Mouse (Mus musculus) gastrocnemius, postnatal 14 days (tissue): ENCODE measurements at regions not wholly inside any gene's neighbourhood (a gene's known extent, or its start where the extent isn't known, plus 50 kb on each side); places are given as distances from the start of the nearest gene placed in this dataset.

ENCODE experiments used
- DNase-seq: peaks from one replicate; pipeline ENCODE4 v3.0.0; 2021; ENCODE audit warnings: mixed read lengths
- intact Hi-C: fragments of 180-260 bp; cut with DNase I; formaldehyde crosslinking; loops from one replicate; pipeline ENCODE4 v1.15.1; 2025; ENCODE audit warnings: low total_unique reads

DNA sequence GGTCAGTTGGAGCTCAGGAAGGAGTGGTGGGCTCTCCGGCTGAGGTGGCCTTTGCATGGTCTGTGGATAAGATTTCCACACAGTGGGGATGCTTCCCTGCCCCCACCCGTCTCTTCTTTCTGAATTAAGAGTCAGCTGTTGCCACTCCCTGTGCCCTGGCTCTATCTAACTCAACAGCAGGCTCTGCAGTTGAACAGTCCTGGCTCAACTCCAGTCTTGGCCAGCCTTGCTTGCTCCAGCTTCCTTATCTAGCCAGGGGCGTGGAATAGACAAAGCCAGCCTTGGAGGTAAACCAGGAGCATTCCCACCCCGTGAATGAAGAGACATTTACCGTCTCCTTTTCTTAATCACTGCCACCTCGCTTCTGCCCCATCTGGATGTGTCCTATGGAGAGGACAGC lies 89.7 kb downstream of the Mn1 start:
- DNase-seq, result peak; percentile 69
- intact Hi-C loops, result no loop called here

GRCm38 (mm10) chr5:111507332-111507731 lies 90.2 kb downstream of the Mn1 start:
- DNase-seq, result no peak
- intact Hi-C loops, result no loop called here

- DNase-seq, result peak; percentile 36
- intact Hi-C loops, result no loop called here
Measured at GRCm38 (mm10) chr5:111509014-111509561, 91.9 kb downstream of the Mn1 start.

GRCm38 (mm10) chr5:111509575-111510057 lies 92.5 kb downstream of the Mn1 start:
- no peak for DNase-seq
- intact Hi-C loops, result no loop called here

DNA sequence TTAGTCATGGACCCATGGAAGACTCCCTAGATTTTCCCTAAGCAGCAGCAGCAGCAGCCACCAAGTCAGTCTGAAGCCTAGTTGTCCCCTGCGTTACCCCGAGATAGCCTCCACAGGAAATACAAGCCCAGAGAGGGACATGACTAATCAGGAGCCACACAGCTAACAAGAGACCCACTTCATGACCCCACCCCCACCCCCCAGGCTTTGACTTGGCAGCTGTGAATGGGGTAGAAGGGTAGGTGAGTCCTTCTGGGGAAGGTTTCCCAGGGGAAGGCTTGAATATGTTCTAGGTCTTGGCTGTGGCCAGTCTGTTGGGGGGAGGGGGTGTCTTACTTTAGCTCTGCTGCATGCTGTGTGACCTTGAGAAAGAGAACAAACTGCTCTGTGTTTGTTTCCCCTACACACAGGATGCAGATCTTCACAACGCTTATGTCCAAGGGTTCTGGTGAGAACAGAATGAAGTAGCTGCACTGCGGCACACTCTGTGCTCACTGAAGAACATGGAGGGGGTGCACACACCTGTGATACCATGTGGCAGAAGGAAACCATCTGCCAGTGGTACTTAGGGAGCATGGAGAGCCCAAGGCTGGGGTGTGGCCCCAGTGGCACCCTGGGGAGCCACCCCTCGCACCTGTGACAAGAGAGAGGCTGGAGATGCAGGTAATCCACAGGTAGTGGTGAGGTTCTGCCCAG lies 93.2 kb downstream of the Mn1 start:
- DNase-seq, result no peak
- intact Hi-C loops, result no loop called here

DNA sequence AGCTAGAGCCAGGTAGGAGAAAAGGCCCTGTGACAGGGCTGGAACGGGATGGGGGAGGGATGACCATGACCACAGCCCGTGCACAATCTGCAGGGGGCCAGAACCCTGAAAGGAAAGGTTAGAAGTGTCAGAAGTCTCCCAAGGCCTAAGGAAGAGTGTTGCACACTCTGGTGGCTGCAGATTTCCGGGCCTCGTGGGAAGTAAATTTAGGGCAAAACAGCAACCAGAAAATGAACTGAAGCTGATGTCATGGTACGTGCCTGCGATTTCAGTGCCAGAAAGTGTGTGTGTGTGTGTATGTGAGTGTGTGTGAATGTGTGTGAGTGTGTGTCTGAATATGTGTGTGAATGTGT lies 93.7 kb downstream of the Mn1 start:
- intact Hi-C loops, result no loop called here

GRCm38 (mm10) chr5:111511982-111512381 lies 94.8 kb downstream of the Mn1 start:
- intact Hi-C loops, result no loop called here
- DNase-seq, result no peak

More for the DNA sequence above, 93.7 kb downstream of the Mn1 start:
- DNase-seq, result no peak

GRCm38 (mm10) chr5:111513976-111514375 lies 96.8 kb downstream of the Mn1 start:
- intact Hi-C loops, result no loop called here
- no peak for DNase-seq

GRCm38 (mm10) chr5:111519059-111519458 lies 101.9 kb downstream of the Mn1 start:
- intact Hi-C loops, result no loop called here
- no peak for DNase-seq

DNA sequence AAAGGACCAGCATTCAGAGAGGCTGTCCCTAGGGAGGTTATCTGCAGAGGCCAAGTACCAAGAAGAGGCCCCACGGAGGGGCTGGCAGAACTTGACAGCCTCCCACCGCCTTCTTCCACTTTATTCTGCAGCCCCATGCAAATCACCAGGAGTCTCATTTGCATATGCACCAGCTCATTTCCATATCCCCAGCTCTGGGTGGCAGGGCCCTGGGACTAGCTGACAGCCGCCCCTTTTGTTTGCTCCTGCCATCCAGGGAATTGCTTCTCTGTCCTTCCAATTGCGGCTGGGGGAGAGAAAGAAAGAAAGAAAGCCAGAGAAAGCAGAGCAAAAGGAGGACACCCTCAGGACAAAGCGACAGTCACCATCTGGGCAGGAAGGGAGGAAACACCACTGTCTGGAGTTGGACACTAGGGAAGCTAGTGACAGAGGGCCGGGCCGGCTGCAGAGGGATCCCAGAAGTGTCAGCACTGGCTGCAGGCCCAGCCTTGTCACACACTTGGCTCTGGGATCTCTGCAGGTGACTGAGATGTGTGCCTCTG lies 102.4 kb downstream of the Mn1 start:
- intact Hi-C loops, result no loop called here
- DNase-seq, result no peak

GRCm38 (mm10) chr5:111521866-111522265 lies 104.7 kb downstream of the Mn1 start:
- intact Hi-C loops, result no loop called here
- no peak for DNase-seq

- peak; percentile 81 for DNase-seq
- intact Hi-C loops, result no loop called here
Measured at GRCm38 (mm10) chr5:111522586-111522985, 105.4 kb downstream of the Mn1 start.

DNA sequence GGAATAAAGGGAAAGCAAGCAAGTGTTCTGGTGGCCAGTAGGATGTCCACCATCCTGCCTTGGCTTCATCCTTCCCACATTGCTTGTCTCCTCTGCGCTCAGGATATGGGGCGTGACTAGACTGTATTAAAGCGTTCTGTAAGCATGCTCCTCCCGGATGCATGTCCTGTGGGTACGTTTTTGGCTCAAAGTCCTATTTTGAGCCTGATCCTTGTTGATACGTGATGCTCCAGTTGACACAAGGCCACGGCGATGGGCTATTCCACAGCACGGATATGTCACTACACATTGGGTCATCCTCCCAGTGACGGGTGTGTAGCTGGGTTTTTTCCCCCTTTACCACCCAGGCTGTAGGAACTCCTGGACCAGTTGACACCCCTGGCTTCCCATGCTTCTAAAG lies 110.6 kb downstream of the Mn1 start:
- intact Hi-C loops, result no loop called here
- DNase-seq, result no peak

DNA sequence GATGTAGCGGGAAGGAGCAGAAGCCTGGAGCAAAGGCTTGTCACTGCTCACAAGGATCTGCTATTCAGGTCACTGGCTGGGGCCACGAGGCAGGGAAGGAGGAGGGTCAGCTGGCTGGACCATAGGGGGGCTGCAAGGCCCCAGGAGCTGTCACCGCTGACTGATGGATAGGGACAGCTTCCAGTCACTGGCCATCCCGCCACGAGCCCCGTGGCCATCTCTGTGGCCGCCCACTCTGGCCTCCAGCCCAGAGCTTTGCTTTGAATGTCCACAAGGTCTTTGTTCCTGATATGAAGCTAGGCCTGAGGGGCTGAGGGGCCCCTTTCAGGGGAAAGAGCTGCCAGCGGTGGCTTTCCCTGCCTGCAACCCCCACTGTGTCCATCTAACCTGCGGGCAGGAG lies 111.9 kb downstream of the Mn1 start:
- intact Hi-C loops, result no loop called here
- peak; percentile 44 for DNase-seq

GRCm38 (mm10) chr5:111530628-111531524 lies 113.7 kb downstream of the Mn1 start:
- DNase-seq, result peak; percentile 64
- intact Hi-C loops, result no loop called here

DNA sequence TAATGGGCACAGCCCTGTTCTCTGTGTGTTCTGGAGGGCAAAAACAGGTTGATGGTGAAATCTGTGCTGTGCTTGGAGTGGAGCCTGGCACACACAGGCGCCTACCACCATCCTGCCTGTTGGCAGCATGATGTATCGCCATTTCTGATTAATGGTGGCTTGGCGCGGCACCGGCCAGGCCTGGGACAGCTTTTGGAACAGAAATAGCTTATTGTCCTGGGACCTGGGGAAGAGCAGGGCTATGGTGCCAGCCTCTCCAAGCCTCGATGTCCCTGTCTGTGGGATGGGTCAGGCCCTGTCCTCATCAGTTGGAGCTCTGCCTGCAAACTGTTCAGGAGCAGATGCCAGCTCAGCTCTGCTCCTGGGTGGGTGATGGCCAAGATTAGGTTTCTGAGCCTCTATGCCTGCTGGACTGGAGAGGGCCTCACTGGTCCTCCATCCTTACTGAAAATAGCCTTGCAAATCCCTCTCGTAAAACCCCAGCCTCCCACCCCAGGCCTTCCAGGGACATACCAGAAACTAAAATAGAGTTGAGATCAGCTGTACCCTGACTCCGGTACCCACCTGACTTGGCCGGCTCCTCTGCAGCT lies 115.4 kb downstream of the Mn1 start:
- intact Hi-C loops, result no loop called here
- peak; percentile 60 for DNase-seq

GRCm38 (mm10) chr5:111535978-111536377 lies 118.8 kb downstream of the Mn1 start:
- intact Hi-C loops, result no loop called here
- DNase-seq, result peak; percentile 63

GRCm38 (mm10) chr5:111538560-111539450 lies 121.6 kb downstream of the Mn1 start:
- no peak for DNase-seq
- intact Hi-C loops, result no loop called here

- DNase-seq, result no peak
- intact Hi-C loops, result no loop called here
Measured at GRCm38 (mm10) chr5:111540486-111540885, 123.3 kb downstream of the Mn1 start.
